Mouse (Mus musculus) forelimb bud, embryonic 11.5 days (tissue): ENCODE measurements around the gene Tbck.

Source experiments
- DNase-seq: peaks from one replicate; pipeline ENCODE4 v3.0.0-alpha.2; 2012; ENCODE audit warnings: low read depth, low spot score

The Tbck gene

DNA sequence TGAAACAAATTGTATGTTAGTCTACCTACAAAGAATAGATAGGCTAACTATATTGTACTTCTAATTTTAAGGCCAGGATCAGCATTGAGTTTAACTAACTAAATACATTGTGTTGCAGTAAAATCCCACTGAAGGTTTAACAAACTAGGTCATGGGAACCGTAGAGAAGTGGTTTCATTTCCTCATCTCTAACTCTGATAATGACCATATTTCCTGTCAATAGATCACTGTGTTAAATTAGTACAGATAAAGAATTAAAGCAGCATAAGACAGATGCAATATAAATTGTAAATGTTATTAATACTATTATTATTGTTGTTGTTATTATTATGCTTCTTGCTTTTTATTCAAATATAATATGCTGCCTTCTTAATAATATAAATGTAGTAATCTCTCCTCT, 72.3 kb downstream of the Tbck start:
- DNase-seq = no peak

DNA sequence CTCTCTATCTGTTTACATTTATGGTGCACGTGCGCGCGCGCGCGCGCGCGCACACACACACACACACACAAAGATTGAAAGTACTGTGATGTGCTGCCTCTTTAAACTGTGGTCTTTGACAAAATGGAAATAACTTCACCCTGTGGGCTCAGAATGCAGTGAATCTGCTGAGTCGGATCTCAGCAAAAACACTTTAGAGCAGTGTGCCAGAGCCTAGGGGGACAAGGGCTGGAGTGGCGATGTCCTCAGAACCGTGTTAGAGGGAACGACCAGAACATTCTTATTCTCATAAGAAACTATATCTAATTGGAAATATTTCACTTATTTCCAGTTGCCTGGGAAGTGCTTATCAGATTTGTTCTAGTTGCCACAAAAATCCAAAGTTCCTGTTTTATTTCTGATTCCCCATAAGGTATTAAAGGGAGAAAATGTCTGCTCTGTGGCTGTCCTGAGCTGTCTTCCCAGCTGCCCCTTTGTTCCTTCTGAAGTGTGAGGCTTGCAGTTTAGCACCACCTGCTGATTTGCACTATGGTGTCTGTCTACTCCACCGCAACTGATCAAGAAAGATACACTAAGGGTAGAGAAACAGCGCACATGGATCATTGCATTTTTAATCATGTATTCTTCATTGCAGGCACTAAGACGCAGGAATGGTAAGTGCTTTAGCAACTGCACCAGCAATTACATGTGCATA, 82.2 kb downstream of the Tbck start:
- no peak for DNase-seq

DNA sequence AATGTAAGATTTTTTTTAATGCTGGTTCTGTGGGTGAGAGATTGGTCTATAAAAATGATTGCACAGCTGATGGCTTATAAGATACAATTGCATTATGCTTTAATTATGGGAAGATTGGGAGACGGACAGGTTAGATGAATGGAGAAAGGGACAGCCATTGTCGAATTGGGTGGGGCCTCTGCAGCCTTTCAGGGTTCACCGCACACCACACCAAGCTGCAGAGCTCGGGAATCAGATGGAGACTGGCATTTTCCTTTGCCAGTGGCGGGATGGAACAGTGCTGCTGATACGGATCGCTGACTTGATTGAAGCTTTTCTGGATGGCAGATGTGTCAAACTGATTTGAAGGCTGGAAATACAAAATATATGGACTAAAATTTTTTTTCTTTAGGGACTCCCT, 88.1 kb downstream of the Tbck start:
- no peak for DNase-seq

DNA sequence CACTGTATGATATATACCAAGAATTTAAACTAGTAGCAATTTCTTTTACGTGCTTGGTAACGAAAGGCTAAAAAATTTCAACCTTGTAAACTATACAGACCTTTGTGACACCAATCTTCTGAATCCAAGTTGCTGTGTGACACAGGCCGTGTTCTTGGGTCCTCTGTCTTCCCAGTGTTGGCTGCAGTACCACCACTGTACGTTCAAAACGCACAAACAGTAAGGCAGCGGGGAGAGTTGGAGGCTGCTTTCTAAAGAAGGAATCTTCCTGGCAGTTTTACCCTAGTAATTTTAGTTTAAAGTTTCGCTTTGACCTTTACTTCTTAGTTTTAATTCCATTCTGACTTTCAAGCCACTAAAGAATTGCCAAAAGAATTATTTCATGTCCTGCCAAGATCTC, 92.7 kb downstream of the Tbck start:
- DNase-seq = no peak

DNA sequence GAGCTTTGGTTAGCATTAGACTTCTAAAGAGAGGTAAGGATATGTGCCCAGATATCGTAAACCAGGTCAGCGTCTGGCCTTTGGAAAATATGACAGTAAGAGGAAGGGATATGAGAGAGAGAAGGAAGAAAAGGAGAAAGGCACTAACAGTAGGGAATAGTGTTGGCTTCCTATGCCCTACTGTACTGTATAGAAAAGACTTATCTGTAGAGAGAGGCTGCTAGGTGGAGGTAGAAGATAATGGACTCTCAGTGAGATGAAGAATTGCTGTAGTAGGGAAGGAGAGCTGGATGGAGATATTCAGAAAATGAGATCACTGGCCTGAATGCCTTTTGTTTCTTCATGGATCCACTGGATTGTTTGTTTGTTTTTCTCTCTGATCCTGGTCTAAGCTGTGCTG, 97.2 kb downstream of the Tbck start:
- no peak for DNase-seq

DNA sequence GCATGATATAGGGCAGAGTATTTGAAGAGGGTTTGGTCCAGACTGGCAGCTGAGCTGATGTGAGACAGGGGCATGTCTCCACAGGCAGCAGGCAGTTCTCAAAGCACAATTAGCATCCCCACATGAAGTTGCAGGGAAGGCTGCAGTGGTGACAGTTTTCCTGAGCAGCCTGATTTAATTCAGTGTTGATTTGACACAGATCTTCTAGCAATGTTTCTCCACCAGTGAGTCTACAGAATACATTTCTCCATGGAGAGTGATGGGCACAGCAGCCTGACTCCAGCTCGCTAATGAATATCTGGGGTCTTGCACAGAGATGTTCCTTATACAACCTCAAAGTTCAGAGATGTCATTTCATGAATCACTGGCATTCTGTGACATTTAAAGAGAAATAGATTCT, 99.1 kb downstream of the Tbck start:
- DNase-seq = no peak

DNA sequence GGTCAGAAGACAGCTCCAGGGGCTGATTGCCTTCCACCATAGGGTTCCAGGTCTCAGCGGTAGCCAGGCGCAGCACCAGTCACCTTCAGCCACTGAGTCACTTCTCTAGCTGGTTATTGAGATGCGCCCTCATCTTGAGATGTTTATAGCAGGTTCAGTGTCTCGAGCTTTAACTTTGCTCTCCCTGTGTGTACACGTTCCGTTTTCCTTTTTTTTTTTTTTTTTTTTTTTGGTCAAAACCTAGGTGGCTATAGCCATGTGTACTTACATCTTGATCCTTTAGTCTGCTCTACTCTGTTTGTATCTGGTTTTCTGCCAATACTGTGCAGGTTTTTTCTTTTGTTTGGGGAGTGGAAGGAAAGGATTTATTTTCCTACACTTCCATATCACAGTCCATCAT, 100.8 kb downstream of the Tbck start:
- no peak for DNase-seq

DNA sequence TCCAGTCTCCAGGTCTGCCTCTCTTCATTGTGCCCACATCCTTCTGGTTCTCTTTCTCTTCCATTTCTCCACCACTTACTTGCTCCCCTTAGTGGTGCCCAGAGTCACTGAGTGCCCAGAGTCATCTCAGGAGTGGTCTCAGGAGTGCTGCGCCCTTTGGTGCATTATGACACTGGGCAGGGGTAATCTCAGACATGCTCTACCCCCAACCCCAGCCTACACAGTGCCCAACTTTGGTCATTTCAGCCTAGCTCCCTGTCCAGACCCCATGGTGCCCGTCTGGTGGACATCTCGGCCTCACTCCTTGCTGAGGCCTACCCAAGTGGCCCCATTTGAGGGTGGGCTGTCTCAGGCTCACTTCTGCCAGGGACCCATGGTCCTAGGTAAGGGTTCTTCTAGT, 102.7 kb downstream of the Tbck start:
- DNase-seq = no peak

DNA sequence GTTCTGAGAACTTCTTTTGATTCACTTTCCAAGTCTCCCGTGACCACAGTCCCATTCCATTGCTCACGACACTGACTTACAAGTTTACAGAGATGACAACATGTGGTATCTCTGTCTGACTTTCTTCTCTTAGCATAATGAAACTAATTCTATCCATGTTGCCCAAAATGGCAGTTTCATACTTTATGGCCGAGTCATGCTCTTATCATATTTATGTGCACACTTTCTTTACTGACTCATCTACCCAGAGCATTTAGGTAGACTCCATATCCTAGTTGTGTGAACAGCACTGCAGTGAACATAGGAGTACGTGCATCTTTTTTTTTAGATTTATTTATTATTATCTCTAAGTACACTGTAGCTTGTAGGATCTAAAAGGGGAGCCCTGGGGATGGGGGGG, 103.8 kb downstream of the Tbck start:
- no peak for DNase-seq

DNA sequence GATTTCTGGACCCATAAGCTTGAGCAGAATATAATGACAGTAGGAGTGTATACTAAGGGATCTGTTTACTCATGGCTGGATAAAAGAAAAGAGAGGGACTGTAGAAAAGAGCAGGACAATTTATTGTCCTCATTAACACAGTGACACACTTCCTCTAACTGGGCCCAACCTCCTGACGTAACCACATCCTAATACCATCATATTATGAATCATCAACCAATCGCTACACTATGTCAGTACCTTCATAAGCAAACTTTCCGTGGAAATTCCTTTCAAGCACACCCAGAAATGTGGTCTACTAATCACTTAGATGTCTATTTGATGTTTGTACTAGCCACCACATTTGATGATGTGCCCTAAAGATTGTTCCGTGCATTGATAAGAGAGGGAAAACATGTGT, 107.2 kb downstream of the Tbck start:
- no peak for DNase-seq

DNA sequence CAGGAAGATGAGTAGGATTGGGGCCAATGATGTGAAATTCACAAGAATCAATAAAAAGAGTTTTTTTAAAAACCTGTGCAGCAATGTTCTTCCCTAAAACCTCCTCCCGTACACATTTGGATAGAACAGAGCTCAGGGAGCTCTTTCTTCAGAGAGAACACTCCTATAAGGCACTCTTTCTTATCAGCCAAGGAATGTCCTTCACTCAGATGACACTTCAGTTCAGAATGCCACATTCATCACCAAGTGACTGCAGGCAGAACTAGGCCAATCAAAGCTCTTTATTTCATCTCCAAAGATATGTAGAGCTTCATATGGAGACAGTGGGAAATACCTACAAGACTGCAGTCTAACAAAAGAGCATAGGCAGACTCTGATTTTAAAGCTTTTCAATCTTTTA, 116.3 kb downstream of the Tbck start:
- DNase-seq = no peak

DNA sequence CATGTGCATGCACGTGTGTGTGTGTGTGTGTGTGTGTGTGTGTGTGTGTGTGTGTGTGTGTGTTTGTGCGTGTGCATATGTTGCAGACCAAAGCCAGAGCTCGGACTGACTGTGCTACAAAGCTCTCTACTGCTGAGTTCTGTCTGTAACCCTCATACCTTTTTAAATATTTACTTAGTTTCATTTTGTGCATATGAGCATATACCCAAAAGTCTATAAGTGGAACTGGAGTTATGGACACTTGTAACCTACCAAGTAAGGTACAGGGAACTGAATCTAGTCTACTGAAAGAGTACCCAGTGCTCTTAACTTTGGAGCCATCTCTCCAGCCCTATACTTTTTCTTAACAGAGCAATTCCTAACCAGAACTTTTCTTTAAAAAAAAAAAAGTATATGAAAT, 118.0 kb downstream of the Tbck start:
- no peak for DNase-seq

DNA sequence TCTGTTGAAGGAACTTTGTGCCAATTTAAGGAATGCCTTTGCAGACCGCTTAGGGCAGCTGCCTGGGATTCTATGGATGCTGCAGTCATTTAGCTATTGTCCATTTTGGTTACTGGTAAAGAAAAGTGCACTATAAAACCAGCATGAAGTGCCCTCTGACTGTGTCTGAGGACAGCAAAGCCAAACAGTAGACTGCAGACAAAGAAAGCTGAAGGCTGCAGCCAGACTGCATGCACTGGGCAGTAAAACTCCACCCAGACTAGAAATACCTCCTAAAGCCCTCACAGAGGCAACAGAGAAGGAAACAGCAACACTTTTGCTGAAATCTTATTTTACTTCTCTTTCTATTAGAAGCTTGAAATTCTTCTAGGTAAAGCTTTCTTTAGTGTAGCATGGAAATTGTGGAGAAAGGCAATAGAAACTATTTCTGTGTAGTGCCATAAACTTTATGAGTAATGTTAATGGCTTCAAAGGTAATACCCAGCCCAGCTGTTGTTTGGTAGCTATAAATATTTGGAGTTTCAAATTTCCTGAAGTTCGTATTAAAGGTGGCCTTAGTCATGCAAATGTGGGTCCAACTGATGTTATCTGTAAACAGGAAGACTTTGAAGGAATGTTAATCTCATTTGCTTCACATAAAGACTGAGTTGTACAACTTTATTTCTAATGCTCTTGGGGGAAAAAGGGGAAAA, 124.1 kb downstream of the Tbck start:
- no peak for DNase-seq

DNA sequence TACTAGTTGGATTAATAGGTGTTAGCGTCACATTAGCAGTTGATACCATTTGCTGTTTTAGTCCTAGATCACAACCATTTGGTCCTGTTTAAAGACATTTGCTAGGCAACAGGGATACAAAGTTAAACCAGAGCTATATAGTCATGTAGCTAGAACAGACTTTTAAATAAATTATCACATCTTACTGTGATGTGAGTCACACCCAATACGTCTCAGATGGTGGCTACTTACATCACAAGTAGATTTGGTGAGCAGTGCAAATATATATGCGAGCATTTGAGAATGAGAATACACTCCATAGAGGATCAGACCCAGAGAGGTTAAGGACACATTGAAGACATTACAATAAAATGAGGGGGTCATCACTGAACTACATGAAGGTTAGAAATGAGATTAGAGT, 125.0 kb downstream of the Tbck start:
- DNase-seq = no peak

DNA sequence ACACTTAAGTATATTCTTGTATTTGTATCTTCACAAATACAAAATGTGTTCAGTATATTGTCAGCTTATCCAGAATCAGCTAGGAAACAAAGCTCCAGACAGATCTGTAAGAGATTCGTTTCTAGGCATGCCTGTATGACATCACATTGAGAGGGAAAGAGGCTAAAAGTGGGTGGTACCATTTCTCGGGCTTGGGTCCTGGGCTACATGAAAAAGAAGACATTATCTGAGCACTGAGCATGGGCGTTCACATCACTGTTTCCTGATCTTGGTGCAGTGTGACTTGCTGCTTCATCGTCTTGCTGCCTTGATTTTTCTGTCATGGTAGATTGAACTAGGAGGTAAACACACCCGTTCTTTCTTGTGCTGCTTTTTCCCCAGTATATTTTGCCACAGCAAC, 127.8 kb downstream of the Tbck start:
- DNase-seq = no peak

DNA sequence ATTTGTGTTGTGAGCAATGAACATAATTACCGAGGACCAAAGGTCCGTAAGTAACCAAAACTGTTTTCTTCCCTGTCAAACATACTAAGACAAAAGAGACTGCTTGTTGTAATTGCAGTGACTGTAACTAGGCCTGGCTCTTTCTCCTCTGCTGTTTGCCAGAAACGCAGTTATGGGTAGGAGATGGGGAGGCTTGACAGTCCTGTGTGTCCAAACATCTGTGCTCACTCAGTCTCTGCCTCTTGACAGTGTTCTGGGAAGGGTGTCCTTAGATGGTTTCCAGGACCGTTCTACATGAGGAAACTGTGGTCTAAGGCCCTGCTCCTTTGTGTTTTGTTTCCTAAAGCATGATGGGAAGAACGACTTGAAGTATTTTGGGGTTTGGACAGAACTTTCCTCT, 128.4 kb downstream of the Tbck start:
- DNase-seq = no peak

DNA sequence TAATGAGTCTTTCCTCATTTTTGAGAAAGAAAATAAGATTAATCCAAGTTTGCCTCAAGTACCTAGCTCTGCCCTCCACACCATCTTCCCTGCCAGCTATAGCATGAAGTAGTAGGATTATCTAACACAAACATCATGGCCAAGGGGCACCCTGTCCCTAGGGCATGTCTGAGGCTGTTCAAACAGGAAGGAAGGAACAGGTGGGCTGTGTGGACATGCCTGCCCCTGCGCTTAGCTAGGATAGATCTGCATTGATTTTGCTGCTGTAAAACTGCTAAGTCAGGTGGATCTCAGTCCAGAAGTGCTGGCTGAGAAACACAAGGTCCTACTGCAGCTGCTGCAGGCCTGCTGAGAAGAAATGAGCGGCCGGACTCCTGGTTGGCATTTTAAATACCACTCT, 129.2 kb downstream of the Tbck start:
- no peak for DNase-seq

DNA sequence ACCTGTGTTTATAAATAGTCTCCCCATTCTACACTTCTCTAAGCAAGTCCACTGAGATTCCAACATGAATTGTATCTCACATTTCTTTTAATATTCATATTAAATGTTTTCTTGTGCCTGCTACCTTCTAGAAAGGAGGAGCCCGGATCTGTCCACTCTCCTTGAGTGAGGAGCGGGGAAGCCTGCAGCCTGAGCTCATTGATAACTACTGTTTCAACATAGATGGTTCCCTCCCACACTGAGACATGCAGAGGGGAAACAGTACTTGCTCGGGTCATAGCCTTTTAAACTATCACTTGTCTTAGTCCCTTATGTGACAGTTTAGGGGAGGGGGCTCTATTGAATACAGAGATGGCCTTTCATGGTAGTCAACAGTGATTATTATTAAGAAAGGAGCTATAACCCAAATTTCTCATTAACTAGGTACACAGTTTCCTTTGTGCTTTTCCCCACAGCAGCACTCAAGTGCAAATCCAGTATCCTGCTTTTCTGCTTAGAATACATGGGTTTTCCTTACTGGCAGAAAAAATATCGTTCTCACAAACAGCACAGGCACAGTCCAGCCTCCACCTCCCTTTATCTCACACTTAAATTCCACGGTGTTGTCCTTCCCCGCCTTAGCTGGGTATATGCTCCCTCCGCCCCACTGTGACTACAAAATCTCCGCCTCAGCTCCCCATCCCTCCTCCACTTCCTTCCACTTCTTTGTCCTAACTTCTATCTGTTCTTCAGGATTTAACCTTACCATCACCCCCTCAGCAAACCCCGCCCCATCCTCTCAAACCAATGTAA, 130.0 kb downstream of the Tbck start:
- no peak for DNase-seq

DNA sequence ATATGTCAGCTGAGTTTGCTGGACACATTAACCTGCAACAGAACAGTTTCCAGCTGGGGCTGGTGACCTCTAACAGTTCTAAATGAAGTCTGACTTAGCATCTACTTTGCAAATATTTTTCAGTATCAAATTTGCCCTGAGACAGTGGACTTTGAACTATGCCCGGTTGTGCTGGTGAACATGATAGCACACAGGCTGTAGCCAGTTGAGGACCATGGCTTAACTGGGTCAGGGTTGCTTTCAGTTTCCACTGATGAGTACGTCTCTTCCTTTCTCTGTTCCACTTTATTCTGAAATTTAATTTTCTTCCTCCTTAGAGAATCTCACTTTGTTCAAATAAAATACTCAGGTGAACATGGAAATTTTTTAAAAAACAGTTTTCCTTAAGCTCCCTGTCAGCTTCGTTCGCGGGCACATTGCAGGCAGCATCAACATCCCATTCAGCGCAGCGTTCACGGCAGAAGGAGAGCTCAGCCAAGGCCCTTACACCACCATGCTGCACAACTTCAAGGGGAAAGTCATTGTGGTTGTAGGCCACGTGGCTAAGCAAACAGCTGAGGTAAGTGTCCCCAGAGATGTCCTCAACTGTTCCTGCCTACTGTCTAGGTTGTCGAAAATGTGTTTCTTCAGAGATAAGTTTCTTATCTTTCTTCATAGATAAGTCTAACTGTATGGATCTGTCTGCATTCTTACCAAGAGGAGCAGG, 131.0 kb downstream of the Tbck start:
- DNase-seq = no peak

DNA sequence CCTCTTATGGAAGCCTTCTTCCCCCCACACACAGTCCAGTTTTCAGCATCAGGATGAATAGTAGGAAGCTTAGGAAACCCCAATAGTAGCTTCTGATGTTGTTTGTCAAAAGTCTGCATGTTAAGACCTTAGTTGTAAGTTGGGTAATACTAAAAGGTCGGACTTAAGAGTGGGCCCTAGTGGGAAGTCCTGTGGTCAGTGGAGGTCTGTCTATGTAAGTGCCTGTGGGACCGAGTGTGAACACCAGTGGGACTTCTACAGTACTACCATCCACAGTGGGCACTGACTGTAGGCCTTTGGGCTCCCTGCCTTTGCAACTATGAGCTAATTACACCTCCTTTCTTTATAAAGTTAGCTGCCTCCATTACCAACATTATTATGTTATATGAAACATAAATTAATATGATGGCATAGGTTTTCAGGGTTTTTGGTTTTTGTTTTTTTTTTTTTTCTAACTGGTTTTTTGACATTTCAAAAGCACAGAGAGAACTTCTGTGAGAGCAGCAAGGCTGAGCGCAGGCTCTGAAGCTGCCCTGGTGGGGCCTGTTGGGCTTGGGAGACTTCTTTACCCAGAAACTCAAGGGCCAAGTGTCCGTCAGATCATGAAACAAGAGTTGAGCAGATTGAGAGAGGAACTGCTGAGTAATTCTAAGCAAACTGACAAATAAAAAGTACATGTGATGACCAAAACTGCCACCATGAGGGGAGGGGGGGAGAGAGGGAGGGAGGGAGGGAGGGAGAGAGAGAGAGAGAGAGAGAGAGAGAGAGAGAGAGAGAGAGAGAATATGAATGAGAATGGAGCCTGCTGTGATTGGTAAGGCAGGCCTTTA, 131.8 kb downstream of the Tbck start:
- DNase-seq = no peak

DNA sequence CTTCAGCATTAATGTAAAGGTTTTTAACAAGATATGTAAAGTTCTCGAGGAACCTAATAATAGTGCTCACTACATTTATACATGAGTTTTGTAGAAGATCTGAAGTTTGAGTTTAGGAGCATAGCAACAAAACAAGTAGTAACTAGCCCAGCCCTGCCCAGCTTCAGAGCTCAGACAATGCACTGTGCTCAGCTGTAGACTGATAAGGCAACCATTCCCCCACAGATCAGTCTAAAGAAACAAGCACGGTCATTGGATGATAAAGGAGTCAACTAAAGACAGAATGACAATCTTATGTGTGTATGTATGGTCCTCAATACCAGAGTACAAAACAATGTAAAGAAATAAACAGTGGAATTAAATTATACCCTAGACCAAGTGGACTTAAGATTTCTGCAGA, 135.5 kb downstream of the Tbck start:
- DNase-seq = no peak
